Mouse (Mus musculus): ENCODE measurements around the gene Cxcl2. TPM values are rescaled to one million over a fixed set of nuclear protein-coding genes. Genes with fewer than 3 reads are reported as not detected.

Gene Cxcl2
- not detected for total RNA-seq (2021)
- long read RNA-seq, experiment 1 = 0 reads
- long read RNA-seq, experiment 2 = 0 reads

DNA sequence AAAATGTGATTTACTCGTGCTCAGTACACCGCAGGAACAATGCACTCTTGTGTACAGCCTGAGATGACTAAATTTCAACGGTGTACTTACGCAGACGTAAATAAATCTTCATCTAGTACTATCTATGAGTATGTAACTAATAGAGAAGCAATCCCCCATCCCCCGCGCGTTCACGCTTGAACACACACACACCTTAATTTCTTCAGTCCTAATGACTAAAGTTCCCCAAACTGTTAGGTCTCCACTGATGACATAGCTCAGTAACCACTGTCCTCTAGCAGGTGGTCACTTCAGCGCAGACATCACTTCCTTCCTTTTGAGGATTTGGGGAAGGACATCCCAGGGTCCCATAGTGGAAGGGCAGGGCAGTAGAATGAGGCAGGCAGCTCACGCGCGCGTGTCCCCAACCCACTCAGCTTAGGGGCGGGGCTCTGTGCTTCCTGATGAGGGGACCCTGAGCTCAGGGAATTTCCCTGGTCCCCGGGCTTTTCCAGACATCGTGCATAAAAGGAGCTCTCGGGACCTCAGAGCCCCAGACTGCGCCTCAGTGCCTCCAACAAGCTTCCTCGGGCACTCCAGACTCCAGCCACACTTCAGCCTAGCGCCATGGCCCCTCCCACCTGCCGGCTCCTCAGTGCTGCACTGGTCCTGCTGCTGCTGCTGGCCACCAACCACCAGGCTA lies at the start of gene Cxcl2:
Gene Cxcl2 (plus strand): TSS at position 533 of the 682 bp plus-strand sequence.
- no peak for DNase-seq
- intact Hi-C loops (cut with DNase I) = no loop called here

GRCm38 (mm10) chr5:90855308-90856230 lies 48.1 kb upstream of the Cxcl2 start:
- no peak for DNase-seq
- intact Hi-C loops (cut with DNase I) = no loop called here

GRCm38 (mm10) chr5:90857463-90857862 lies 46.2 kb upstream of the Cxcl2 start:
- intact Hi-C loops (cut with DNase I) = no loop called here
- no peak for DNase-seq

DNA sequence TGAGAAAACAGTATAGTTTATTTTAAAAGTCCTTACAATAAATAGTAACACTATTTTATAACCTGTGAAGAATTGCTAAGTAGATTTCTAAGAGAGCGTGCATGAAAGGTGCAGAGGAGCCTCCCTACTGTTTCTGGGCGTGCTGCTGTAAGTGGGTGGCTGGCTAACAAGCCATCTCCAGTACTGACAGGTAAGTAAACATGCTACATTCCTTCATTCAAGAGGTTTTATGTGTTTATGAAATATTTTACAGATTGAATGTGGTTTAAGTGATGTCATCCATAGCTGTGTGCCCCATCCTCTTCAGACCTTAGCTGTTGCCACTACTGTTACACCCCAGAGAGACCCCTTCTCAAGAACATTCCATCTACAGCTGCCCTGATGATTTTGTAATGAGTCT lies 45.2 kb upstream of the Cxcl2 start:
- intact Hi-C loops (cut with DNase I) = no loop called here
- DNase-seq = no peak

DNA sequence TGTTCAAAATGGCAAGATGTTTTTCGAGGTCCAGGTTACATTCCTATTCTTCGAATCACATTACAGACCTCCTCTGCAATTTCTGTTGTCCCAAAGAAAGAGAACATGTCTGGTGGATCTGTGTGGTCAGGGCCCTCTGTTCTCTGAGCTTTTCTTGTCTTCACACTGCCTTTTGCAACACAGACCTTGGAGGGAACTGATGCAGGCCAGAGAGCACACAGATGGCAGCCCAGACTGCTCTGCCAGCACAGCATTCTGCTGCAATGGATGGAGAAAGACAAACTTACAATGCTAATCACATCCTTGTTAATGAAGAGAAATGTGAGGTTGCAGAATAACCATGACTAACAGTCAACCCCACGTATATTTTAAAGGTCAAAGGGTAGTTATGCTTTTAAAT lies 44.6 kb upstream of the Cxcl2 start:
- intact Hi-C loops (cut with DNase I) = no loop called here
- DNase-seq = no peak

GRCm38 (mm10) chr5:90861876-90862375 lies 41.7 kb upstream of the Cxcl2 start:
- no peak for DNase-seq
- intact Hi-C loops (cut with DNase I) = no loop called here

GRCm38 (mm10) chr5:90866770-90867169 lies 36.9 kb upstream of the Cxcl2 start:
- intact Hi-C loops (cut with DNase I) = loop anchor here (5.0 kb wide), 1 partner anchor 204 kb away; no protein-coding TSS in a partner anchor
- no peak for DNase-seq

- DNase-seq = no peak
- intact Hi-C loops (cut with DNase I) = no loop called here
Measured at GRCm38 (mm10) chr5:90872377-90872776, 31.3 kb upstream of the Cxcl2 start.

- intact Hi-C loops (cut with DNase I) = no loop called here
- DNase-seq = peak in 1 of 2 experiments; percentile 21
Measured at GRCm38 (mm10) chr5:90876045-90876444, 27.6 kb upstream of the Cxcl2 start.

DNA sequence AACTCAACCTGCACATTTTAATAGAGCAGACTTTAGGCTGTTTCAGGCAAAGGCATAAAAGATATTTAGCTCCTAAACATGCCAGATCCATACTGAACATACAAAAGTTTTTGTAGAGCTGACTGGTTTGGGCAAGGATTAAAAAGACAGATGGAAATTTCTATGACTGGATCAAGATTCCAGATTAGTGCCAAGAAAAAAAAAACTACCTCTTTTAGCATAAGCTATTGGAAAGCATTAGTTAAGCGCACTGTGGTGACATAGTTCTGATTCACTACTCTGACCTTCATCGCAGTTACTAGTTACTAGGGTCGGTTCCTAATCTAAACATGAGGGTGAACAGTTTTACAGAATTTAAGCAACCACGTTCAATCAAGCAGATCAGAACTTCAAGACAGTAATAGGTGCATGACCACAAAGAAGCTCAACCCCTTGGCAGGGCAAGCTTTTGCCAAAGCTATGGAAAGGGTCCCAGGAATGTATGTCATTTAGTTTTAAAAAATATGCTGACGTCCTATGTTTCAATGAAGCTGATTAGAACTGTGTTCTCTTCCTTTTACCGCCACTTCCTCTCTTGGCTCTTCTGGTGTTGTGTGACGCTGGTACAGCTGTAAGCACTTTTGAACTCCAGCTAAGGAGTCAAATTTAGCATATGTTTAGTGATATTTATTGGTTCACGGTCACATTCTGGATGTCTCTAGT lies 27.0 kb upstream of the Cxcl2 start:
- intact Hi-C loops (cut with DNase I) = no loop called here
- no peak for DNase-seq

GRCm38 (mm10) chr5:90877173-90877512 lies 26.5 kb upstream of the Cxcl2 start:
- DNase-seq = no peak
- intact Hi-C loops (cut with DNase I) = no loop called here

DNA sequence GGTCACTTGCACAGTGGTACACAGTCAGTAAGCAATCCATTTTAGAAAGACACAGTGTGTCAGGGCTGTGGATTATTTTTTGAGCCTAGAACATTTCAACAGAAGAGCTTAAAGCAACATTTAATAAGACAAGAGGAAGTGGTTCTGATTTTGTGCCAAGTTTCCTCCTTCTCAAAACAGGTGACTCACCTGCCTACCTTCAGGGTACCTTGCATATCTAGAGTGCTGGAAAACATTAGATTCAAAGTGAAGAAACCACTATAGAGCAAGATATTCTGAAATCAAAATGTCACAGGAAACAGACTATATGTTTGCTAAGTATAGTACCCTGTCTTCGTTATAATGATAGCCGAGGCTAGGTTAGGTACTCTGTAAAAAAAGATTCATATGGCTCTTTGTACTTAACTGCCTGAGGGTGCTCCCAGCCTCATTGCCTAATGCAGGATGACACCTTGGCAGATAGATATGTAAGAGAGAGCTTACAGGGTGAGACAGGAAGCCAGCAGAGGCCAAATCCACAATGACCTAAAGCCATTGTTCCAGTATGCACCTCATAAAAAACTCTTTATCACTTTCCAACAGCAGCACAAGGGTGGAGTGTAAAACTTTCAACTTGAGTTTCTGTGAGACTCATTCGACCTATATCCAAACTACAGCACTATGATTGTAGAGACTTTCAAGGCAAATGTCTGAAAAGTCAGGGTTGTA lies 24.2 kb upstream of the Cxcl2 start:
- intact Hi-C loops (cut with DNase I) = no loop called here
- no peak for DNase-seq

DNA sequence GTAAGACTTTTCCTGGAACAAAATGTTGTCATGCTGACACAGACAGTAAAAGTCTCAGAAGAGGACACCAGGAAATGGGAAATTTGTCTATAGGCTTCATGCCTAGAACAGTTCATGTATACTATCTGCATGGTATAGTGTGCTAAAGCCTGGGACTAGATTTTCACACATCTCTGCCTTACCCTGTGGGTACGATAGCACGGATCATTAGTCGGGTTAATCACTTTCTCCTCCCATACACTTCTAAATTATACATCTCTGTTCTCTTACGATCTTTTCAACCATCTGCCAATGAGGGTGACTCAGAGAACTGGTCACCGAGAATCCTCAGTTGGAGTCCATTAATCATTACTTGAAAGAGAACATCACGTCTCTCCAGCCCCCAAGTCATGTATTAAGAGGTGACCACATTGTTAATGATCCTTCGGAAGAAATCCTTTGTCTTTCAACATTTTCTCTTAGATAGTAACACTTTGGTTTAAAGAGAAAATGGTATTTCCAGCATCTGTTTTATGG lies 23.3 kb upstream of the Cxcl2 start:
- DNase-seq = no peak
- intact Hi-C loops (cut with DNase I) = no loop called here

DNA sequence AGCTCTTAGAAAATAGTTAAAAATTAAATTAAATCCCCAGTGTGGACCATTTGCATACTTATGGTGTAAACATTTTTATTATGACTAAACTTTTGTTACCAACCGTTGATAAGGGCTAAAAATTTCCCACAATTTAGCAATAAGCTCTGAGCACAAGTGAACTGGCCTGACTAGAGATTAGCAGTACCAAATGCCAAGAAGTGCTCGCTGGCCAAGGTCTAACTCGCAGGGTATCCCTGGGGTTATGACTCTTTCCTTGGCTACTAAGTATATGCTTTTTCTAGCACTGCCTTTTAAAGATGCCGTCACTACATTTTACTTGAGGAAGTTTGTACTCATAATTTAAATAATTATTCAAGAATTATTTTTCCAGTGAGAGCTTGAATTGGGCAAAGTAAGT lies 22.6 kb upstream of the Cxcl2 start:
- intact Hi-C loops (cut with DNase I) = no loop called here
- DNase-seq = peak in 1 of 2 experiments; percentile 8

DNA sequence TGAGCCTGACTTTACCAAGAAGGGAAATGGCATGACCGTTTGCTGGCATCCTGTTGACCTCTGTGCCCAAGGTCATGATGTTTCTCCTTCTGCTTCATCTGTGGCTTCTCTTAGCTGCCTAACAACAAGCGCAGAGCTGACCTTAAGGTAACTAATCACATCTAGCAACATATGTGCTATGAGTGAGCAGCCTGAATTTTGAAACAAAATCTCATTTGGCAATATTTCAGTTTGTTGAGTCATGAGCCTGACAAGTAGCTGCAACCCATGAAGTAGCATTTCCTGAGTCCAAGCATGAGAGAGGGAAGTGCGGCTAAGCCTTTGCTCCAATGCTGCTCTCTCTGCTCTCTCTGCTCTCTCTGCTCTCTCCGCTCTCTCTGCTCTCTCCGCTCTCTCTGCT lies 22.0 kb upstream of the Cxcl2 start:
- no peak for DNase-seq
- intact Hi-C loops (cut with DNase I) = no loop called here

GRCm38 (mm10) chr5:90882146-90882545 lies 21.5 kb upstream of the Cxcl2 start:
- no peak for DNase-seq
- intact Hi-C loops (cut with DNase I) = no loop called here

GRCm38 (mm10) chr5:90884628-90885242 lies 18.9 kb upstream of the Cxcl2 start:
- DNase-seq = no peak
- intact Hi-C loops (cut with DNase I) = no loop called here

DNA sequence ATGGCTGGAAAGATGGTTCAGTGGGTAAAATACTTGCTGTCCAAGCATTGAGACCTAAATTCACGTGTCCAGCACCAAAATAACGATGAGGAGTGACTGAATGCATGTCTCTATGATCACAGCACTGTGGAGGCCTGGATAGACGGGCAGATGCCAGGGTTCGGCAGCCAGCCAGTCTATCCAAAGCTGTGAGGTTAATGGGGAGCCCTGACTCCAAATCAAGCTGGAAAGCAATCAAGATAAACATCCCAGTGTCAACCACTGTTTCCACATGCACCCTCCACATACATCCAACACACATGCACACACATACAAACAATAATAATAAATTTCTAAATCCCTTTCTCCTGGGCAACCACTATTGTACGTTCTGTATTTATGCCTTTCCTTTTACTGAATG lies 15.0 kb upstream of the Cxcl2 start:
- no peak for DNase-seq
- intact Hi-C loops (cut with DNase I) = no loop called here

DNA sequence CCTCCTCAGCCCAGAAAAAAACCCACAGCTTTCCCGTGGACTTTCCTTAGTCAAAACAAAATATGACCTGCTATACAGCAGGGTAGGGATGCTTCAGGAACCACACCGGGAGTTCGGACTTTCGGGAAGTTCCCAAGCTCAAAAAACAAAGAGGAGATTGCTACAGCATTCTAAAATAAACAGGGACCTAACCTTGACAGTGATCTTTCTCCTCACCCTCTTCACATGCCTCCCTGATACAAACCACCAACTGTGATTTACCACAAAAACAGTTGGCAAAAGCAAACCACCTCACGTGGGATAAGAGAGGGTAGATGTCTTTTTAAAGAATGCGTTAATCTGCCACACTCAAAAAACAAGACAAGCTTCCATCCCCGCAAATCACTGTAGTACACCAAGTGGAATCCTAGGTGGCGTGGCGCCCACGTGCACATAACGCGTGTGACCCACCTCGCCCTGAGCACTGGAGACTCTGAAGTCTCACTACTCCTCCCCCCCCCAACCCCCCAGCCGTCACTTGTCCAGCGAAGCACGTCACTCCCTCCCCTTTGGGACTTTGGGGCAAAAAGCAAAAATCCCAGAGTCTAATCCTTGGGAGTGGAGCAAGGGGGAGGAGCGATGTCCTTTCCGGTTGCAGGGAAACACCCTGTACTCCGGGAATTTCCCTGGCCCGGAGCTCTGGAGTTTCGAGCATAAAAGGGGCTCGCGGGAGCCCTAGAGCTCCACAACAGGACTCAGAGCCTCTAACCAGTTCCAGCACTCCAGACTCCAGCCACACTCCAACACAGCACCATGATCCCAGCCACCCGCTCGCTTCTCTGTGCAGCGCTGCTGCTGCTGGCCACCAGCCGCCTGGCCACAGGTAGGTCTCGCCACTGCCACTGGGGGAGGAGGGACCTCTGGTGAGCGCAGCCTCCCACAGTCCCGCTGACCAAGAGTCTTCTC lies 12.9 kb upstream of the Cxcl2 start, which contains the start of gene Cxcl1:
Gene Cxcl1 (plus strand): TSS at position 723 of the 945 bp plus-strand sequence.
- peak; percentile 38 to 46 for DNase-seq
- intact Hi-C loops (cut with DNase I) = no loop called here

Measured in gastrocnemius, postnatal 36 days (tissue).